Mouse (Mus musculus) olfactory bulb, adult 2 months (tissue): ENCODE results near the gene Ank3.

Experiments used
- CTCF ChIP-seq: fragments of 200-500 bp; IDR thresholded peaks from 2 replicates; pipeline ENCODE4 v1.5.1; 2012; ENCODE audit warnings: low read depth, mild to moderate bottlenecking, low read length, moderate library complexity; ENCODE audit not compliant: insufficient read depth
- POLR2A ChIP-seq: fragments of 200-500 bp; IDR thresholded peaks from 2 replicates; pipeline ENCODE4 v1.6.1; 2012; ENCODE audit warnings: mild to moderate bottlenecking, low read depth, low read length, moderate library complexity; ENCODE audit not compliant: insufficient read depth

GRCm38 (mm10) chr10:69478831-69479230 lies 80.3 kb downstream of the Ank3 start:
- TF ChIP-seq POLR2A (no peak), CTCF (no peak)
